Mouse (Mus musculus) CD4-positive, CD25-positive, alpha-beta regulatory T cell, adult 4 months (primary cell): ENCODE measurements around the gene Olfr898. TPM values are rescaled to one million over a fixed set of nuclear protein-coding genes. Genes with fewer than 3 reads are reported as not detected.

Experiments used
- ATAC-seq: one replicate; pipeline ENCODE4 v1.8.0; 2017
- polyA plus RNA-seq, 2 experiments: library from polyadenylated mRNA; unstranded; fragments of 100-300 nt; shearing (Covaris generic); gene quantifications; one replicate each; pipeline ENCODE4 v1.2.1; 2017

Olfr898 gene
- polyA plus RNA-seq: not detected

GRCm38 (mm10) chr9:38348111-38348510 lies at the start of gene Olfr898:
Gene Olfr898, plus strand, starts transcription at chr9:38348411.
- no peak for ATAC-seq

GRCm38 (mm10) chr9:38328760-38329159 lies 19.5 kb upstream of the Olfr898 start, which contains the start of gene Olfr25:
Gene Olfr25, plus strand, starts transcription at chr9:38329060.
- ATAC-seq: no peak

- no peak for ATAC-seq
Observed at GRCm38 (mm10) chr9:38366596-38366995, 18.4 kb downstream of the Olfr898 start, which contains the start of gene Olfr250. Gene Olfr250, plus strand, starts transcription at chr9:38366896.

- no peak for ATAC-seq
Observed at GRCm38 (mm10) chr9:38376786-38377185, 28.6 kb downstream of the Olfr898 start, which contains the start of gene Olfr251. Gene Olfr251, plus strand, starts transcription at chr9:38377086.

- no peak for ATAC-seq
Observed at GRCm38 (mm10) chr9:38401398-38401797, 53.2 kb downstream of the Olfr898 start, which contains the start of gene Olfr147. Gene Olfr147, plus strand, starts transcription at chr9:38401698.

Other genes with a start within 250 kb of the Olfr898 start
- gene Olfr888, start 240.3 kb upstream of the Olfr898 start, polyA plus RNA-seq: not detected
- gene Olfr889, start 233.2 kb upstream of the Olfr898 start, polyA plus RNA-seq: under 1 TPM in 1 of 2 experiments, not detected in 1; 0.11 TPM
- gene Olfr890, start 205.9 kb upstream of the Olfr898 start, polyA plus RNA-seq: under 1 TPM in 1 of 2 experiments, not detected in 1; 0.24 TPM
- not detected for gene Olfr891, start 167.6 kb upstream of the Olfr898 start, polyA plus RNA-seq
- not detected for gene Olfr893, start 140.0 kb upstream of the Olfr898 start, polyA plus RNA-seq
- gene Olfr894, start 130.4 kb upstream of the Olfr898 start, polyA plus RNA-seq: not detected
- not detected for gene Olfr143, start 95.6 kb upstream of the Olfr898 start, polyA plus RNA-seq
- not detected for gene Olfr895, start 80.6 kb upstream of the Olfr898 start, polyA plus RNA-seq
- not detected for gene Olfr896-ps1, start 57.3 kb upstream of the Olfr898 start, polyA plus RNA-seq
- not detected for gene Olfr25, start 19.4 kb upstream of the Olfr898 start, polyA plus RNA-seq
- gene Olfr250, start 18.5 kb downstream of the Olfr898 start, polyA plus RNA-seq: not detected
- gene Olfr251, start 28.7 kb downstream of the Olfr898 start, polyA plus RNA-seq: not detected
- gene Olfr147, start 53.3 kb downstream of the Olfr898 start, polyA plus RNA-seq: not detected
- under 1 TPM in 1 of 2 experiments, not detected in 1; 0.12 TPM for gene Olfr901, start 81.0 kb downstream of the Olfr898 start, polyA plus RNA-seq
- gene Olfr902, start 99.2 kb downstream of the Olfr898 start, polyA plus RNA-seq: not detected
- not detected for gene Olfr904, start 114.7 kb downstream of the Olfr898 start, polyA plus RNA-seq
- not detected for gene Olfr905, start 122.7 kb downstream of the Olfr898 start, polyA plus RNA-seq
- gene Olfr906, start 138.7 kb downstream of the Olfr898 start, polyA plus RNA-seq: not detected
- not detected for gene Olfr907, start 147.4 kb downstream of the Olfr898 start, polyA plus RNA-seq
- not detected for gene Olfr911-ps1, start 173.2 kb downstream of the Olfr898 start, polyA plus RNA-seq
- not detected for gene Olfr910, start 189.4 kb downstream of the Olfr898 start, polyA plus RNA-seq
- gene Olfr912, start 231.8 kb downstream of the Olfr898 start, polyA plus RNA-seq: under 1 TPM; 0.10 to 0.28 TPM
- not detected for gene Olfr913, start 244.3 kb downstream of the Olfr898 start, polyA plus RNA-seq